Mouse (Mus musculus): ENCODE measurements around the gene Maml2.

GRCm38 (mm10) chr9:13425031-13425940 lies 127.5 kb downstream of the Maml2 start:
- TF ChIP-seq POLR2A (IDR thresholded peaks at IDR 0.05; ENCODE audit: insufficient read depth, low read depth, low read length) (no peak), CTCF (IDR thresholded peaks at IDR 0.05; ENCODE audit: insufficient read depth, low read depth, low read length) (no peak)
